Mouse (Mus musculus): Measurements from ENCODE around the gene Pak1. TPM values are rescaled to one million over a fixed set of nuclear protein-coding genes. Genes with fewer than 3 reads are reported as not detected.

Pak1 gene
- total and polyA plus RNA-seq, 2 experiments from 2014 or later = 0.79 to 1.2 TPM

DNA sequence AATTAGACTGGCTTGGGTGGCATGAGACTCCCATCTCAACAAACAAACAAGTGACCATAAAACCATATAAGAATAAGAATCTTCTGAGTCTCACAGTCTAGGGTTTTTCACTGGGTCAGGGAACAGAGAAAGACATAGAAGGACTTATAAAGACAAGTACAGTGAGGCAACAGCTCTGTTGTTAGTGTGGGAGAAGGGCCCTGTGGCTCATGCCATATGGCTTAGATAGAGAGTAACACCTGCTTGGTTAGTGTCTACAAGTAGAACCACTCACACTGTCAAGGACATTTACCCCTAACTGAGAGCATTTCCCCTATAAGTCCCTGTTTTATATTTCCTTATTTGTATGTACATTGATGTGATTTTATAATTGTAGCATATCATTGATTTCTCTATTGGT, 85.0 kb downstream of the Pak1 start:
- Histone ChIP-seq H3K27me3 (ENCODE audit: control insufficient read depth, insufficient read depth, low read length) (no peaks in the 10 kb centered on the region), H3K36me3 (replicated peaks; ENCODE audit: control insufficient read depth, insufficient read depth, low read length) (no peaks in the 10 kb centered on the region), H3K27ac (ENCODE audit: low read depth) (no peak overlapping the region), H3K4me1 (ENCODE audit: control insufficient read depth, insufficient read depth) (no peaks in the 10 kb centered on the region), H3K4me3 (ENCODE audit: low read depth, low read length) (no peak overlapping the region), H3K4me2 (ENCODE audit: low read depth, low read length) (no peak overlapping the region), H3K9ac (replicated peaks; ENCODE audit: low read depth, low read length) (no peak overlapping the region), H3K9me3 (replicated peaks; ENCODE audit: control insufficient read depth, low read length) (no peaks in the 10 kb centered on the region)
- DNase-seq (ENCODE audit: low spot score) = no peak
- no peak for ATAC-seq (ENCODE audit: insufficient read depth, low read depth)
- TF ChIP-seq CTCF (IDR thresholded peaks at IDR 0.05; ENCODE audit: low read depth) (no peak), EP300 (IDR thresholded peaks at IDR 0.05; ENCODE audit: low read depth) (no peak)

DNA sequence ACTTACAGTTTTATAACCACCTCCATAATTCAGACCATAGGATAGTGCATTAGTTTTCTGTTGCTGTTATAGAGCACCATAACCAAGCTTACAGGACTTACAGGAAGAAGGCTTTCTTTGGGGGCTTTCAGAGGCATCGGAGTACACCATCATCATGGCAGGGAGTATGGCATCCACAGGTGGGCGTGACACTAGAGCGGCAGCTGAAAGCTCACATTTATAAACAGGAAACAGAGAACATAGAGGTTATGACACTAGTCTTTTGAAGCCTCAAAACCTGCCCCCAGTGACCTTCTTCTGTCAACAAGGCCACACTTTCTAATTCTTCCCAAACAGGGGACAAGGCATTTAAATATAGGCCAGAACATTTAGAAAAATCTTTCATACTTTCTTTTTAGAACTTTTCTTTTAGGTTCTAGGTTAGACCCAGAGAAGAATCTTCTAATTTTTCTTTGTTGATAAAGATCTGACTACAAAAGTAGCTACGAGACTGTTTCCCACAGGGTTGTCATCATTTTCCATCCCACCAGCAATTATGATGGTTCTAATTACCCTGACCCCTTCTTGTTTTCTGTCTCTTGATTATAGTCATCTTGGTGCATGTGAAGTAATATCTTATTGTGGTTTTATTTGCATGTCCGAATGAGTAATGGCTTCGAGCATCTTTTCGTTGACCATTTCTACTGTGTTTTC, 89.7 kb downstream of the Pak1 start:
- Histone ChIP-seq H3K27ac (ENCODE audit: low read depth) (no peak overlapping the region), H3K4me2 (ENCODE audit: low read depth, low read length) (no peak overlapping the region), H3K9ac (replicated peaks; ENCODE audit: low read depth, low read length) (no peak overlapping the region), H3K27me3 (ENCODE audit: control insufficient read depth, insufficient read depth, low read length) (no peaks in the 10 kb centered on the region), H3K4me1 (ENCODE audit: control insufficient read depth, insufficient read depth) (no peaks in the 10 kb centered on the region), H3K4me3 (ENCODE audit: low read depth, low read length) (no peak overlapping the region), H3K36me3 (replicated peaks; ENCODE audit: control insufficient read depth, insufficient read depth, low read length) (no peaks in the 10 kb centered on the region), H3K9me3 (replicated peaks; ENCODE audit: control insufficient read depth, low read length) (no peaks in the 10 kb centered on the region)
- DNase-seq (ENCODE audit: low spot score) = no peak
- WGBS = 78% methylated on average over 7 of the region's 7 CpGs
- no peak for ATAC-seq (ENCODE audit: insufficient read depth, low read depth)
- TF ChIP-seq EP300 (IDR thresholded peaks at IDR 0.05; ENCODE audit: low read depth) = no peak
- TF ChIP-seq CTCF (IDR thresholded peaks at IDR 0.05; ENCODE audit: low read depth) = no peak

DNA sequence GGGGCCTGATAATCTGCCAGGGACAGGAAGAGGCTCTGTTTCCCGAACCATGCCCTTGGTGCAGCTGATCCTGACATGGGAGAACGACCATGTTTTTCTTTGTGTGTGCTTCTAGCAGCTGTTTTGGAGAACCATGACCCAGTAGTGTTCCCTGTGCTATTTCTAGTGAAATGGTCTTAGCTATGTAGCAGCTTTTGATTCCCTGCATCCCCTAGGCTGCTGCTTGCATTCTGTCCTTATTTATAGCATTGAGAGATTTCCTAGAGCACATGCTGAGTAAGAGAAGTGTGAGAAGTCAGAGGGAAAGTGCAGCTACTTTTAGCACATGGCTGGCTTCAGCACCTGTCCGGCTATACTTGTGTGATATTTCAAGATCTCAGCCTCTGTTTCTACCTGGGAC, 123.3 kb downstream of the Pak1 start:
- Histone ChIP-seq H3K27ac (ENCODE audit: low read depth) (no peak overlapping the region), H3K36me3 (replicated peaks; ENCODE audit: control insufficient read depth, insufficient read depth, low read length) (no peaks in the 10 kb centered on the region), H3K4me2 (ENCODE audit: low read depth, low read length) (no peak overlapping the region), H3K9ac (replicated peaks; ENCODE audit: low read depth, low read length) (no peak overlapping the region), H3K4me3 (ENCODE audit: low read depth, low read length) (no peak overlapping the region), H3K9me3 (replicated peaks; ENCODE audit: control insufficient read depth, low read length) (no peaks in the 10 kb centered on the region), H3K4me1 (ENCODE audit: control insufficient read depth, insufficient read depth) (0 out of 2 replicates have a peak, but pooled peaks cover 3% of the 10 kb centered on the region), H3K27me3 (ENCODE audit: control insufficient read depth, insufficient read depth, low read length) (no peaks in the 10 kb centered on the region)
- ATAC-seq (ENCODE audit: insufficient read depth, low read depth) = peak; percentile 58
- WGBS = 26% methylated on average over 3 of the region's 3 CpGs
- TF ChIP-seq CTCF (IDR thresholded peaks at IDR 0.05; ENCODE audit: low read depth) = no peak
- TF ChIP-seq EP300 (IDR thresholded peaks at IDR 0.05; ENCODE audit: low read depth) = no peak
- peak; percentile 45 for DNase-seq (ENCODE audit: low spot score)

DNA sequence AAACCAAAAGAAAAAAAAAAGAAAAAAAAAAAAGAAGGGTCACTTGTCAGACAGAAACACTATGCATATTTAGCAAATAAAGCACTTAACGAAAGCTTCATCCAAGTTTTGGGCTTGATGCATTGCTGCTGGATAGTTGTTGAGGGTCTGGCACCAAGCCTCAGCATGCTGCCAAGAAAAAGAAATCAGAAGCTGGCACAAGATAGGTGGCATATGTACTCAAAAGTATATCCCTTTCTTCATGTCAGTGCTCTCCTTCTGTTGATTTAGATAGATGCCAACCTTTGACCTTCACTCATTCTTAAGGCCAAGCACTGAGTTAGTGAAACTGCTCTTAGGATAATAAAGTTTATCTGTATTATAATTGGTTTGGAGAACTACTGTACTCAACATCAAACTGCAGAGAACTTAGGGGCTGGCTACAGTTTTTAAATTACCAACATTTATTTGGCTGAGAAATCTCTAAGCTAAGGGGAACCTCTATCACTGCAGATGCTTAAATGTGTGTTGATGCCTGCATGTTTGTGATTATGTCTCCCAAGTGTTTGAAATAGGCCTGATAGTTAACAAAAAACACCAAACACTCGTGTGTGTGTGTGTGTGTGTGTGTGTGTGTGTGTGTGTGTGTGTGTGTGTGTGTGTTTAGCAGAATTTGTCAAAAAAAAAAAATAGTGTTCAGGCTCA, 126.6 kb downstream of the Pak1 start:
- ATAC-seq (ENCODE audit: insufficient read depth, low read depth) (no peak), DNase-seq (ENCODE audit: low spot score) (no peak)
- no peak overlapping the region for H3K27ac ChIP-seq (ENCODE audit: low read depth)
- H3K36me3 ChIP-seq (replicated peaks; ENCODE audit: control insufficient read depth, insufficient read depth, low read length) = no peaks in the 10 kb centered on the region
- no peak overlapping the region for H3K4me2 ChIP-seq (ENCODE audit: low read depth, low read length)
- H3K9ac ChIP-seq (replicated peaks; ENCODE audit: low read depth, low read length) = no peak overlapping the region
- TF ChIP-seq EP300 (IDR thresholded peaks at IDR 0.05; ENCODE audit: low read depth) = no peak
- TF ChIP-seq CTCF (IDR thresholded peaks at IDR 0.05; ENCODE audit: low read depth) = no peak
- H3K9me3 ChIP-seq (replicated peaks; ENCODE audit: control insufficient read depth, low read length) = no peaks in the 10 kb centered on the region
- no peak overlapping the region for H3K4me3 ChIP-seq (ENCODE audit: low read depth, low read length)
- H3K4me1 ChIP-seq (ENCODE audit: control insufficient read depth, insufficient read depth) = 0 out of 2 replicates have a peak, but pooled peaks cover 3% of the 10 kb centered on the region
- 64% methylated on average over 2 of the region's 2 CpGs for WGBS
- no peaks in the 10 kb centered on the region for H3K27me3 ChIP-seq (ENCODE audit: control insufficient read depth, insufficient read depth, low read length)

DNA sequence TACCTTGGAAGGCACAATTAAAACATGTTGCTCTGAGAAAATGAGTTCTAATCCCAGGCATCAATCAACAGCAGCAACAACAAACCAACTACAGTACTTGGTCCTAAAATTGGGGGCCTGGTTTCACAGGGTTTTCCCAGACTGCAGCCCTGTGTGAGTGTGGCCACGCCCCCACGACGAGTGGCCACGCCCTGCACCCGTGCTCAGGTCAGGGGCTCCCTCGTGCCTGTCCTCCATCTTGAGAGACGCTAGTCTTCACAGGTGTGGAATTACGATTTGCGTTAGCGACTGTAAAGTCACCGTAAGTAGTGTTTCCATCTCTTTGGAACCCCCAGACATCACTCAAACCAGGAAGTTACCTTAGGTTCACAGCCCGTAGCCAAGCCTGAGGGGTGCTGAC, 131.4 kb downstream of the Pak1 start, which contains the start of gene Gdpd4:
Gene Gdpd4, plus strand, starts transcription at position 214 of the 400 bp plus-strand sequence.
- TF ChIP-seq CTCF (IDR thresholded peaks at IDR 0.05; ENCODE audit: low read depth) (no peak), EP300 (IDR thresholded peaks at IDR 0.05; ENCODE audit: low read depth) (no peak)
- Histone ChIP-seq H3K4me3 (ENCODE audit: low read depth, low read length) (no peak within 1 kb of the TSS), H3K27me3 (ENCODE audit: control insufficient read depth, insufficient read depth, low read length) (no peaks in the 10 kb centered on the region), H3K27ac (ENCODE audit: low read depth) (no peak within 1 kb of the TSS), H3K36me3 (replicated peaks; ENCODE audit: control insufficient read depth, insufficient read depth, low read length) (no peaks in the 10 kb centered on the region), H3K9ac (replicated peaks; ENCODE audit: low read depth, low read length) (no peak within 1 kb of the TSS), H3K9me3 (replicated peaks; ENCODE audit: control insufficient read depth, low read length) (no peaks in the 10 kb centered on the region), H3K4me2 (ENCODE audit: low read depth, low read length) (no peak within 1 kb of the TSS), H3K4me1 (ENCODE audit: control insufficient read depth, insufficient read depth) (no peaks in the 10 kb centered on the region)
- DNase-seq (ENCODE audit: low spot score) (no peak), ATAC-seq (ENCODE audit: insufficient read depth, low read depth) (no peak)
- 73% methylated on average over 12 of the region's 12 CpGs for WGBS
